Mouse (Mus musculus): ENCODE data around the gene Slc9b1.

Slc9b1 gene

GRCm38 (mm10) chr3:135393186-135393585 is 45.4 kb downstream of the Slc9b1 start:
- no peak for DNase-seq (ENCODE audit: low read depth)

GRCm38 (mm10) chr3:135395085-135395484 is 47.3 kb downstream of the Slc9b1 start:
- DNase-seq (ENCODE audit: low read depth) = no peak

- no peak for DNase-seq (ENCODE audit: low read depth)
Measured at GRCm38 (mm10) chr3:135396081-135396480, 48.3 kb downstream of the Slc9b1 start.

GRCm38 (mm10) chr3:135397112-135397511 is 49.3 kb downstream of the Slc9b1 start:
- DNase-seq (ENCODE audit: low read depth) = no peak

GRCm38 (mm10) chr3:135402201-135402658 is 54.4 kb downstream of the Slc9b1 start:
- peak; percentile 97 for DNase-seq (ENCODE audit: low read depth)

GRCm38 (mm10) chr3:135403211-135403610 is 55.4 kb downstream of the Slc9b1 start:
- no peak for DNase-seq (ENCODE audit: low read depth)

- DNase-seq (ENCODE audit: low read depth) = peak; percentile 25
Measured at GRCm38 (mm10) chr3:135403856-135404255, 56.0 kb downstream of the Slc9b1 start.

GRCm38 (mm10) chr3:135404599-135404998 is 56.8 kb downstream of the Slc9b1 start:
- DNase-seq (ENCODE audit: low read depth) = peak; percentile 76

GRCm38 (mm10) chr3:135407351-135407750 is 59.5 kb downstream of the Slc9b1 start:
- DNase-seq (ENCODE audit: low read depth) = no peak

GRCm38 (mm10) chr3:135409219-135409618 is 61.4 kb downstream of the Slc9b1 start:
- no peak for DNase-seq (ENCODE audit: low read depth)

GRCm38 (mm10) chr3:135411056-135411455 is 63.2 kb downstream of the Slc9b1 start:
- no peak for DNase-seq (ENCODE audit: low read depth)

GRCm38 (mm10) chr3:135411824-135412223 is 64.0 kb downstream of the Slc9b1 start:
- no peak for DNase-seq (ENCODE audit: low read depth)

GRCm38 (mm10) chr3:135417245-135417644 is 69.4 kb downstream of the Slc9b1 start:
- no peak for DNase-seq (ENCODE audit: low read depth)

- DNase-seq (ENCODE audit: low read depth) = peak; percentile 57
Measured at GRCm38 (mm10) chr3:135417799-135418198, 70.0 kb downstream of the Slc9b1 start.

GRCm38 (mm10) chr3:135420542-135421309 is 72.9 kb downstream of the Slc9b1 start:
- peak; percentile 81 for DNase-seq (ENCODE audit: low read depth)

- DNase-seq (ENCODE audit: low read depth) = no peak
Measured at GRCm38 (mm10) chr3:135421310-135421594, 73.4 kb downstream of the Slc9b1 start.

GRCm38 (mm10) chr3:135422232-135422855 is 74.5 kb downstream of the Slc9b1 start:
- no peak for DNase-seq (ENCODE audit: low read depth)

- DNase-seq (ENCODE audit: low read depth) = peak; percentile 79
Measured at GRCm38 (mm10) chr3:135422856-135423607, 75.2 kb downstream of the Slc9b1 start.

- peak; percentile 42 for DNase-seq (ENCODE audit: low read depth)
Measured at GRCm38 (mm10) chr3:135423608-135424212, 75.9 kb downstream of the Slc9b1 start, which contains the start of gene Cisd2. TSS of gene Cisd2 (minus strand) at chr3:135423925.

GRCm38 (mm10) chr3:135436901-135437616 is 89.2 kb downstream of the Slc9b1 start:
- no peak for DNase-seq (ENCODE audit: low read depth)

- peak; percentile 100 for DNase-seq (ENCODE audit: low read depth)
Measured at GRCm38 (mm10) chr3:135437758-135438495, 90.1 kb downstream of the Slc9b1 start, which contains the start of gene Ube2d3. TSS of gene Ube2d3 (plus strand) at chr3:135438149.

Data from 416B (cell line).